Mouse (Mus musculus) hindbrain, embryonic 10.5 days (tissue): ENCODE data around the gene 4933411K16Rik. TPM values are rescaled to one million over a fixed set of nuclear protein-coding genes. Genes with fewer than 3 reads are reported as not detected.

Source experiments
- DNase-seq: peaks from one replicate; pipeline ENCODE4 v3.0.0-alpha.2; 2017; ENCODE audit warnings: low spot score
- H3K27ac ChIP-seq: fragments of 300-500 bp; sonication (generic); 2 replicates; pipeline ENCODE4 v1.5.1; 2016; ENCODE audit warnings: mild to moderate bottlenecking, moderate library complexity
- H3K27me3 ChIP-seq: fragments of 300-500 bp; sonication (generic); 2 replicates; pipeline ENCODE4 v1.6.1; 2016; ENCODE audit warnings: mild to moderate bottlenecking; ENCODE audit not compliant: poor library complexity, insufficient read depth, severe bottlenecking
- H3K36me3 ChIP-seq: fragments of 300-500 bp; sonication (generic); 2 replicates; pipeline ENCODE4 v1.6.1; 2016; ENCODE audit warnings: mild to moderate bottlenecking, moderate library complexity
- H3K4me1 ChIP-seq: fragments of 300-500 bp; sonication (generic); replicated peaks from 2 replicates; pipeline ENCODE4 v1.6.1; 2016; ENCODE audit warnings: mild to moderate bottlenecking
- H3K4me3 ChIP-seq: fragments of 300-500 bp; sonication (generic); 2 replicates; pipeline ENCODE4 v1.5.1; 2016; ENCODE audit warnings: mild to moderate bottlenecking, moderate library complexity
- H3K9me3 ChIP-seq: fragments of 300-500 bp; sonication (generic); 2 replicates; pipeline ENCODE4 v1.6.1; 2016; ENCODE audit warnings: mild to moderate bottlenecking, moderate library complexity
- WGBS: fragments of 180-500 bp; shearing (Covaris S2); methylation state at CpG from one replicate; pipeline ENCODE4 v1.1.7; 2016; 5-methylcytosine and 5-hydroxymethylcytosine counted together
- polyA plus RNA-seq: library from polyadenylated mRNA; unstranded; fragments of >200 nt; fragmentation: Nextera tagmentation; extraction: Ambion mirVana; gene quantifications from 2 replicates; pipeline ENCODE4 v1.2.1, GENCODE M21; 2016

The 4933411K16Rik gene
- not detected in 2 replicates for polyA plus RNA-seq

- WGBS, result 69% methylated on average over 4 of the region's 4 CpGs
- H3K4me3 ChIP-seq, result no peak within 1 kb of the TSS
- H3K27ac ChIP-seq, result peak within 1 kb of the TSS; percentile 35; the same call in 1 of the 2 replicates
These were observed at the start of gene 4933411K16Rik for GRCm38 (mm10) chr19:42051948-42052347. Gene 4933411K16Rik, plus strand, starts transcription at chr19:42052248.

DNA sequence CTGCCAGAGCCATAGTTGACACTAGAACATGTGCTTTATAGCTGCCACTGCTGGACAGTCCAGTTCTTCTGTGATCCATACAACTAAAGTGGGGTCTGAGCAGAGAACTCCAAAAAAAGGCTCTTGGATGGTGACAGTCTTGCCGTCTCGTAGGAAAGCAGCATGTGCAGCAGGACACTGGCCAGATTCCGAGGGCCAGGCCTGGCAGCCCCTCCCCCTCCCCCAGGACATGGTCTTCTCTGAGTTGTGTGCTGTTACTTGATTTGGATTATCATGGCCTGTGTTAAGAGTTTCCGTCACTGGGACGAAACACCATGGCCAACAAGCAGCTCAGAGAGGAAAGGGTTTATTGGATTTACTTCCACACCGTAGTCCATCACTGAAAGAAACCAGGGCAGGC is 47.8 kb upstream of the 4933411K16Rik start:
- peaks cover 59% of the 10 kb centered on the region for H3K4me1 ChIP-seq
- H3K4me3 ChIP-seq, result no peak overlapping the region
- no peaks in the 10 kb centered on the region for H3K9me3 ChIP-seq
- H3K27me3 ChIP-seq, result no peaks in the 10 kb centered on the region
- no peaks in the 10 kb centered on the region for H3K36me3 ChIP-seq
- no peak for DNase-seq
- H3K27ac ChIP-seq, result no peak overlapping the region
- WGBS, result 82% methylated on average over 6 of the region's 6 CpGs

More at GRCm38 (mm10) chr19:42051948-42052347, at the start of gene 4933411K16Rik:
- Histone ChIP-seq H3K9me3 (no peaks in the 10 kb centered on the region), H3K4me1 (peaks cover 10% of the 10 kb centered on the region), H3K36me3 (no peaks in the 10 kb centered on the region), H3K27me3 (no peaks in the 10 kb centered on the region)
- no peak for DNase-seq

- no peak for DNase-seq
- no peak overlapping the region for H3K4me3 ChIP-seq
- no peaks in the 10 kb centered on the region for H3K36me3 ChIP-seq
- no peaks in the 10 kb centered on the region for H3K27me3 ChIP-seq
- 84% methylated on average over 3 of the region's 3 CpGs for whole genome bisulfite sequencing
- peaks cover 52% of the 10 kb centered on the region for H3K4me1 ChIP-seq
- H3K27ac ChIP-seq, result no peak overlapping the region
- H3K9me3 ChIP-seq, result no peaks in the 10 kb centered on the region
These were observed 46.4 kb upstream of the 4933411K16Rik start for GRCm38 (mm10) chr19:42005616-42006015.

DNA sequence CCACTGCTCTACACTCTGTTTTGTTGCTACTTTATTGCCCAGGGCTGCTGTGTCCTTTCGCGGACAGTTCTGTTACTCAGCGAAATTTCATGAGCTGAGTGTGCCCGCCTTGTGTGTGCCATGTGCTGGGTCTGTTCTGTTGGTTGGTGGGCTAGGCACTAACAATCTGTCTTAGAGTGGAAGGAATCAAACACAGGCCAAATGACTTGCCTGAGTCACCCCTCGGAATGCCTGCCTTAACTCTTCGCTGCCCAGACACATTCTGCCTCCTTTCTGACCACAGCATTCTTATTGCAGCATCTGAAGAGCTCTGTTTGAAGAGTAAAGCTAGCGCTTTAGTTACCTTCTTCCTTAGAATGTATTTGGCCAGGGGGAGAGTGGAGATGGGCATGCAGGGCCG is 45.5 kb upstream of the 4933411K16Rik start:
- WGBS, result 76% methylated on average over 8 of the region's 8 CpGs

GRCm38 (mm10) chr19:42008586-42008985 is 43.5 kb upstream of the 4933411K16Rik start:
- peaks cover 49% of the 10 kb centered on the region for H3K4me1 ChIP-seq
- no peak overlapping the region for H3K27ac ChIP-seq
- no peaks in the 10 kb centered on the region for H3K27me3 ChIP-seq
- WGBS, result 75% methylated on average over 3 of the region's 3 CpGs
- H3K36me3 ChIP-seq, result 0 out of 2 replicates have a peak, but pooled peaks cover 3% of the 10 kb centered on the region
- no peak for DNase-seq
- no peak overlapping the region for H3K4me3 ChIP-seq
- no peaks in the 10 kb centered on the region for H3K9me3 ChIP-seq

More for the DNA sequence above, 45.5 kb upstream of the 4933411K16Rik start:
- Histone ChIP-seq H3K9me3 (no peaks in the 10 kb centered on the region), H3K36me3 (no peaks in the 10 kb centered on the region), H3K27me3 (no peaks in the 10 kb centered on the region), H3K4me3 (no peak overlapping the region), H3K27ac (no peak overlapping the region), H3K4me1 (peaks cover 49% of the 10 kb centered on the region)
- DNase-seq, result no peak

DNA sequence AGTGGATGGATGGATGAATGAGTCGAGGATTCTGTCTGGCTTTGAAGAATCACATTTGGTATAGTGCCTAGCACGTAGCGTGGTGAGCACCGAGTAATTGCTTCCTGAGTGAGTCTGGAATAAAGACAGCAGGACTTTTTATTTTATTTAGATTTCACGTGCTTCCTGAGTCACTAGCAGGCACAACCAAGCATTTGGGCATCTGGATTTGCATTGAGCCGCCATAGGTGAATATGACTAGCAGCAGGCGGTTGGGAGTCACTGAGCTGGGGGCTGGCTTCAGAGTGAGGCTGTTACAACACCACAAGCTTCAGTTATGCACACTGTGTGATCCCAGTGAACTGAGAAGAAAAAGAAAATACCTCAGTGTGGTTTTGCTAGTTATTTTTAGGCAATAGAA is 43.0 kb upstream of the 4933411K16Rik start:
- H3K36me3 ChIP-seq, result 0 out of 2 replicates have a peak, but pooled peaks cover 3% of the 10 kb centered on the region
- H3K27me3 ChIP-seq, result no peaks in the 10 kb centered on the region
- H3K27ac ChIP-seq, result no peak overlapping the region
- DNase-seq, result no peak
- no peak overlapping the region for H3K4me3 ChIP-seq
- peaks cover 49% of the 10 kb centered on the region for H3K4me1 ChIP-seq
- H3K9me3 ChIP-seq, result no peaks in the 10 kb centered on the region
- 80% methylated on average over 7 of the region's 7 CpGs for WGBS

- 45% methylated on average over 4 of the region's 4 CpGs for WGBS
- no peak for DNase-seq
- no peaks in the 10 kb centered on the region for H3K9me3 ChIP-seq
- H3K27ac ChIP-seq, result peak overlapping the region; percentile 23; the same call in 1 of the 2 replicates
- H3K36me3 ChIP-seq, result 0 out of 2 replicates have a peak, but pooled peaks cover 3% of the 10 kb centered on the region
- no peaks in the 10 kb centered on the region for H3K27me3 ChIP-seq
- no peak overlapping the region for H3K4me3 ChIP-seq
- H3K4me1 ChIP-seq, result peaks cover 48% of the 10 kb centered on the region
These were observed 41.6 kb upstream of the 4933411K16Rik start for GRCm38 (mm10) chr19:42010436-42010835.

DNA sequence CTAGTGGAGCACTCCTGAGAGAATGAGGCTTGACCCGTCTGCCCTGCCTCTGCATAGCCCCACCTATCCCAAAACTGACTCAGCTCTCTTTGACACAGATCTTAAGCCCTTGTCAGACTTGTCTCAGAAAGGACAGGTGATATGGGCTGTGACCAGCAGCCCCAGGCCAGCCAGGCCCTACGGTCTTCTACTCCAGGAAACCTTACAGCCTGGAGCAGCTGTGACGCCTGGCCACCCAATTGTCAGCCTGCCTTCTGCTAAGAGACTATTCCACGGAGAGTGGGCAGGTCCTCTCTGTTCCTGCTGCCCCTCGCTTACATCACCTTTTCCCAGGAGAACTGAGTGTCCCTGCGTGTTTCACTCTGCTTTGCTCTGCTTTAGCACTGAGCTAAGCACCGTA is 40.9 kb upstream of the 4933411K16Rik start:
- Histone ChIP-seq H3K4me1 (peaks cover 49% of the 10 kb centered on the region), H3K27ac (no peak overlapping the region), H3K9me3 (no peaks in the 10 kb centered on the region), H3K27me3 (no peaks in the 10 kb centered on the region), H3K4me3 (no peak overlapping the region), H3K36me3 (0 out of 2 replicates have a peak, but pooled peaks cover 3% of the 10 kb centered on the region)
- WGBS, result 82% methylated on average over 7 of the region's 7 CpGs
- no peak for DNase-seq

GRCm38 (mm10) chr19:42014231-42014825 is 37.7 kb upstream of the 4933411K16Rik start:
- no peaks in the 10 kb centered on the region for H3K9me3 ChIP-seq
- no peaks in the 10 kb centered on the region for H3K27me3 ChIP-seq
- H3K4me3 ChIP-seq, result no peak overlapping the region
- no peak overlapping the region for H3K27ac ChIP-seq
- WGBS, result 79% methylated on average over 3 of the region's 3 CpGs
- 0 out of 2 replicates have a peak, but pooled peaks cover 3% of the 10 kb centered on the region for H3K36me3 ChIP-seq
- DNase-seq, result no peak
- peaks cover 48% of the 10 kb centered on the region for H3K4me1 ChIP-seq

DNA sequence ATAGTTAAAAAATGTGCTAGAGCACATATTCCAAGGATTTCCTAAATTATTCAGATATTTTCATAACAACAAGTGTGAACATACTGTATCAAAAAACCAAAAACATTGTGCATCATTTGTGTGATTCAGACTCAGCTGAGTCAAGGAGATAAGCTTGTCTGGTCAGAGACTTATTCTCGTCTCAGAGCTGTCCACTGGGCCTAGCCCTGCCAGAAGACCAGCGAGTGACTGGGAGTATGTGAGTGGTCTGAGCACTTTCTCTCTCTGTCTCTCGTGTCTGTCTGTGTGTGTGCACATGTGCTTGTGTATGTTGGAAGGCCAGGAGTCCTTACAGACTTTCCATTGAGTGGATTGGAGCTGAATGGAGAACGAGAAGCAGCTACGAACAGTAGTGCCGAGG is 37.0 kb upstream of the 4933411K16Rik start:
- Histone ChIP-seq H3K9me3 (no peaks in the 10 kb centered on the region), H3K27ac (no peak overlapping the region), H3K36me3 (0 out of 2 replicates have a peak, but pooled peaks cover 3% of the 10 kb centered on the region), H3K4me3 (no peak overlapping the region), H3K27me3 (no peaks in the 10 kb centered on the region), H3K4me1 (peaks cover 49% of the 10 kb centered on the region)
- DNase-seq, result no peak
- WGBS, result 82% methylated on average over 6 of the region's 6 CpGs

GRCm38 (mm10) chr19:42016251-42016650 is 35.8 kb upstream of the 4933411K16Rik start:
- H3K9me3 ChIP-seq, result no peaks in the 10 kb centered on the region
- DNase-seq, result no peak
- H3K27ac ChIP-seq, result 0 out of 2 replicates have a peak overlapping the region, but pooled peaks have one; percentile 30
- peaks cover 42% of the 10 kb centered on the region for H3K4me1 ChIP-seq
- WGBS, result 74% methylated on average over 4 of the region's 4 CpGs
- H3K4me3 ChIP-seq, result no peak overlapping the region
- H3K36me3 ChIP-seq, result 0 out of 2 replicates have a peak, but pooled peaks cover 3% of the 10 kb centered on the region
- H3K27me3 ChIP-seq, result no peaks in the 10 kb centered on the region

DNA sequence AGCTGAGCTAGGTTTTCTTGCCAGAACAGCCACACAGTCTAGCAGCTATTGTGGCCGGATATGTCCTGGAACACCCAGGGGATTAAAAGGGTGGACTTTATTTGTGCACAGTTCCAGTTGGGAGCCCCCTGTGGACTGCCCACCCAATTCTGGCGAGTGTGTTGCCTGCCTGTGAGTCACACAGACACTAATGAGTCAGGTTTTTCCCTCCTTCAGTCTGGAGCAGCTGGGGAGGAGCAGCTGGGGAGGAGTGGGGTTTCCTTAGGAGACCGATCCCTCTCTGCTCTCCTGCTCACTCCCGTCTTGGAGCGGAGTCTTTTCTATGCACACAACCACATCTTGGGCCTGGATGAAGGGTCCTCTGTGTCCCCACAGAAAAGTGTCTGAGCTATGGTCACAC is 35.2 kb upstream of the 4933411K16Rik start:
- H3K36me3 ChIP-seq, result 0 out of 2 replicates have a peak, but pooled peaks cover 3% of the 10 kb centered on the region
- H3K4me3 ChIP-seq, result no peak overlapping the region

GRCm38 (mm10) chr19:42017399-42018247 is 34.4 kb upstream of the 4933411K16Rik start:
- no peak overlapping the region for H3K4me3 ChIP-seq
- DNase-seq, result no peak
- H3K36me3 ChIP-seq, result no peaks in the 10 kb centered on the region
- WGBS, result 78% methylated on average over 8 of the region's 8 CpGs
- peaks cover 55% of the 10 kb centered on the region for H3K4me1 ChIP-seq
- H3K27ac ChIP-seq, result peak overlapping the region; percentile 36
- no peaks in the 10 kb centered on the region for H3K9me3 ChIP-seq
- no peaks in the 10 kb centered on the region for H3K27me3 ChIP-seq

More for the DNA sequence above, 35.2 kb upstream of the 4933411K16Rik start:
- Histone ChIP-seq H3K4me1 (peaks cover 47% of the 10 kb centered on the region), H3K27ac (peak overlapping the region; percentile 36), H3K9me3 (no peaks in the 10 kb centered on the region), H3K27me3 (no peaks in the 10 kb centered on the region)
- DNase-seq, result no peak
- 72% methylated on average over 5 of the region's 5 CpGs for WGBS
